Mouse (Mus musculus) adrenal gland, adult 8-10 months (tissue): ENCODE data around the gene Eif2b3. TPM values are rescaled to one million over a fixed set of nuclear protein-coding genes. Genes with fewer than 3 reads are reported as not detected.

Experiments
- DNase-seq: peaks from one replicate; pipeline ENCODE4 v3.0.0; 2022
- total RNA-seq, 4 experiments: library from RNA; stranded (reverse); gene quantifications; 2 replicates each; pipeline ENCODE4 v1.2.4; 2022

Gene Eif2b3
- total RNA-seq, 4 experiments from 2014 or later: 32.2 to 40.2 (median 33.8) TPM

- no peak for DNase-seq
These were observed 105.5 kb downstream of the Eif2b3 start for GRCm38 (mm10) chr4:117124518-117125347.

- DNase-seq: no peak
These were observed 106.2 kb downstream of the Eif2b3 start, which contains the start of gene Btbd19 for GRCm38 (mm10) chr4:117125348-117125909. Gene Btbd19 (minus strand): TSS chr4:117125725.

- DNase-seq: peak; percentile 83
These were observed 106.9 kb downstream of the Eif2b3 start for GRCm38 (mm10) chr4:117125910-117126674.

GRCm38 (mm10) chr4:117126675-117127290 lies 107.6 kb downstream of the Eif2b3 start, which contains the start of gene Tctex1d4:
Gene Tctex1d4 (plus strand): TSS chr4:117126794.
- DNase-seq: no peak

- DNase-seq: no peak
These were observed 108.9 kb downstream of the Eif2b3 start for GRCm38 (mm10) chr4:117127991-117128686.

GRCm38 (mm10) chr4:117130790-117131189 lies 111.6 kb downstream of the Eif2b3 start:
- no peak for DNase-seq

- no peak for DNase-seq
These were observed 112.0 kb downstream of the Eif2b3 start for GRCm38 (mm10) chr4:117131198-117131597.

- DNase-seq: no peak
These were observed 112.9 kb downstream of the Eif2b3 start for GRCm38 (mm10) chr4:117131890-117132793.

- no peak for DNase-seq
These were observed 113.6 kb downstream of the Eif2b3 start for GRCm38 (mm10) chr4:117132794-117133143.

GRCm38 (mm10) chr4:117133366-117133796 lies 114.2 kb downstream of the Eif2b3 start:
- no peak for DNase-seq

- peak; percentile 97 for DNase-seq
These were observed 114.8 kb downstream of the Eif2b3 start, which contains the start of gene Plk3 for GRCm38 (mm10) chr4:117133817-117134600. Gene Plk3 (minus strand): TSS chr4:117133963.

GRCm38 (mm10) chr4:117134601-117134995 lies 115.4 kb downstream of the Eif2b3 start:
- DNase-seq: no peak

- DNase-seq: peak; percentile 88
These were observed 116.8 kb downstream of the Eif2b3 start for GRCm38 (mm10) chr4:117136034-117136433.

Other genes with a start within 250 kb of the Eif2b3 start
- gene Toe1, start 211.8 kb upstream of the Eif2b3 start, total RNA-seq: 10 to 100 TPM; 22.0 to 25.3 (median 22.4) TPM
- gene Mutyh, start 211.7 kb upstream of the Eif2b3 start, total RNA-seq: 10 to 100 TPM in 1 of 4 experiments, 1 to 10 TPM in 3; 3.5 to 15.4 (median 6.8) TPM
- gene Hpdl, start 197.7 kb upstream of the Eif2b3 start, total RNA-seq: 1 to 10 TPM; 1.6 to 3.4 (median 3.0) TPM
- 1 to 10 TPM; 4.9 to 7.2 (median 5.6) TPM for gene Zswim5, start 142.0 kb upstream of the Eif2b3 start, total RNA-seq
- 100 to 1,000 TPM; 123 to 137 (median 128) TPM for gene Urod, start 25.0 kb upstream of the Eif2b3 start, total RNA-seq
- gene Hectd3, start 24.1 kb upstream of the Eif2b3 start, total RNA-seq: 10 to 100 TPM; 29.5 to 41.4 (median 34.6) TPM
- gene Ptch2, start 76.7 kb downstream of the Eif2b3 start, total RNA-seq: 1 to 10 TPM; 3.8 to 9.0 (median 8.3) TPM
- gene Btbd19, start 106.3 kb downstream of the Eif2b3 start, total RNA-seq: 10 to 100 TPM in 1 of 4 experiments, 1 to 10 TPM in 3; 6.6 to 11.4 (median 9.1) TPM
- not detected for gene Tctex1d4, start 107.4 kb downstream of the Eif2b3 start, total RNA-seq
- 10 to 100 TPM in 1 of 4 experiments, 1 to 10 TPM in 3; 4.5 to 18.0 (median 5.8) TPM for gene Plk3, start 114.6 kb downstream of the Eif2b3 start, total RNA-seq
- gene Rps8, start 136.8 kb downstream of the Eif2b3 start, total RNA-seq: 1,000 to 10,000 TPM in 2 of 4 experiments, 100 to 1,000 TPM in 2; 974 to 1,059 (median 1,012) TPM
- 1 to 10 TPM in 1 of 4 experiments, under 1 TPM in 3; 0.87 to 1.1 (median 0.93) TPM for gene Kif2c, start 163.2 kb downstream of the Eif2b3 start, total RNA-seq
- 100 to 1,000 TPM in 1 of 4 experiments, 10 to 100 TPM in 3; 52.4 to 103 (median 74.9) TPM for gene Tmem53, start 232.5 kb downstream of the Eif2b3 start, total RNA-seq
- 1 to 10 TPM; 2.6 to 3.7 (median 3.0) TPM for gene Armh1, start 232.7 kb downstream of the Eif2b3 start, total RNA-seq